Mouse (Mus musculus): Measurements from ENCODE around the gene Frmd3. TPM values are rescaled to one million over a fixed set of nuclear protein-coding genes. Genes with fewer than 3 reads are reported as not detected.

The Frmd3 gene
- polyA plus RNA-seq, 1 experiment = 0.31 TPM

GRCm38 (mm10) chr4:74230994-74231393 lies 217.8 kb downstream of the Frmd3 start:
- no peaks in the 10 kb centered on the region for H3K27me3 ChIP-seq (ENCODE audit: control insufficient read depth, insufficient read depth, low read length)
- H3K4me3 ChIP-seq (ENCODE audit: control insufficient read depth, low read depth, low read length) = no peak overlapping the region
- no peaks in the 10 kb centered on the region; the same call in none of the 2 replicates for H3K4me1 ChIP-seq (ENCODE audit: control insufficient read depth, insufficient read depth, low read length)
- TF ChIP-seq POLR2A (IDR thresholded peaks at IDR 0.05; ENCODE audit: control insufficient read depth, low read depth, low read length) (no peak), CTCF (IDR thresholded peaks at IDR 0.05; ENCODE audit: control insufficient read depth, insufficient read depth, insufficient replicate concordance, low read depth, low read length) (peak; percentile 54; the same call in 1 of the 2 replicates)
- no peaks in the 10 kb centered on the region for H3K36me3 ChIP-seq (ENCODE audit: control insufficient read depth, insufficient read depth, low read length)
- no peak overlapping the region for H3K27ac ChIP-seq (ENCODE audit: control insufficient read depth, insufficient read depth, low read depth, low read length)

GRCm38 (mm10) chr4:74231405-74231804 lies 218.2 kb downstream of the Frmd3 start:
- no peaks in the 10 kb centered on the region for H3K27me3 ChIP-seq (ENCODE audit: control insufficient read depth, insufficient read depth, low read length)
- TF ChIP-seq POLR2A (IDR thresholded peaks at IDR 0.05; ENCODE audit: control insufficient read depth, low read depth, low read length) = no peak
- TF ChIP-seq CTCF (IDR thresholded peaks at IDR 0.05; ENCODE audit: control insufficient read depth, insufficient read depth, insufficient replicate concordance, low read depth, low read length) = peak; percentile 49; the same call in 1 of the 2 replicates
- H3K27ac ChIP-seq (ENCODE audit: control insufficient read depth, insufficient read depth, low read depth, low read length) = no peak overlapping the region
- no peaks in the 10 kb centered on the region; the same call in none of the 2 replicates for H3K4me1 ChIP-seq (ENCODE audit: control insufficient read depth, insufficient read depth, low read length)
- no peaks in the 10 kb centered on the region for H3K36me3 ChIP-seq (ENCODE audit: control insufficient read depth, insufficient read depth, low read length)
- no peak overlapping the region for H3K4me3 ChIP-seq (ENCODE audit: control insufficient read depth, low read depth, low read length)

- TF ChIP-seq CTCF (IDR thresholded peaks at IDR 0.05; ENCODE audit: control insufficient read depth, insufficient read depth, insufficient replicate concordance, low read depth, low read length) = no peak
- TF ChIP-seq POLR2A (IDR thresholded peaks at IDR 0.05; ENCODE audit: control insufficient read depth, low read depth, low read length) = no peak
- no peaks in the 10 kb centered on the region for H3K36me3 ChIP-seq (ENCODE audit: control insufficient read depth, insufficient read depth, low read length)
- no peak overlapping the region for H3K4me3 ChIP-seq (ENCODE audit: control insufficient read depth, low read depth, low read length)
- no peaks in the 10 kb centered on the region for H3K4me1 ChIP-seq (ENCODE audit: control insufficient read depth, insufficient read depth, low read length)
- H3K27ac ChIP-seq (ENCODE audit: control insufficient read depth, insufficient read depth, low read depth, low read length) = no peak overlapping the region
- no peaks in the 10 kb centered on the region for H3K27me3 ChIP-seq (ENCODE audit: control insufficient read depth, insufficient read depth, low read length)
Measured at GRCm38 (mm10) chr4:74233534-74233933, 220.3 kb downstream of the Frmd3 start.

GRCm38 (mm10) chr4:74242176-74242575 lies 228.9 kb downstream of the Frmd3 start, which contains the start of gene Kdm4c:
Gene Kdm4c, plus strand, starts transcription at chr4:74242497.
- H3K27ac ChIP-seq (ENCODE audit: control insufficient read depth, insufficient read depth, low read depth, low read length) = no peak within 1 kb of the TSS
- no peaks in the 10 kb centered on the region for H3K27me3 ChIP-seq (ENCODE audit: control insufficient read depth, insufficient read depth, low read length)
- H3K36me3 ChIP-seq (ENCODE audit: control insufficient read depth, insufficient read depth, low read length) = no peaks in the 10 kb centered on the region
- TF ChIP-seq POLR2A (IDR thresholded peaks at IDR 0.05; ENCODE audit: control insufficient read depth, low read depth, low read length) = no peak
- TF ChIP-seq CTCF (IDR thresholded peaks at IDR 0.05; ENCODE audit: control insufficient read depth, insufficient read depth, insufficient replicate concordance, low read depth, low read length) = no peak
- no peaks in the 10 kb centered on the region for H3K4me1 ChIP-seq (ENCODE audit: control insufficient read depth, insufficient read depth, low read length)
- H3K4me3 ChIP-seq (ENCODE audit: control insufficient read depth, low read depth, low read length) = no peak within 1 kb of the TSS

Other genes with a start within 250 kb of the Frmd3 start
- 12.1 and 12.4 TPM in 2 replicates for gene Rasef, start 222.4 kb upstream of the Frmd3 start, polyA plus RNA-seq (2012; rRNA removed)
- not detected in 2 replicates for gene Gm11758, start 137.2 kb upstream of the Frmd3 start, polyA plus RNA-seq (2012; rRNA removed)
- gene Gm11757, start 122.3 kb upstream of the Frmd3 start, polyA plus RNA-seq (2012; rRNA removed) = not detected in 2 replicates
- gene Gm13871, start 107.5 kb upstream of the Frmd3 start, polyA plus RNA-seq (2012; rRNA removed) = not detected in 2 replicates
- not detected in 2 replicates for gene Gm11756, start 92.7 kb upstream of the Frmd3 start, polyA plus RNA-seq (2012; rRNA removed)
- gene 2310002L09Rik, start 62.6 kb upstream of the Frmd3 start, polyA plus RNA-seq (2012; rRNA removed) = not detected in 2 replicates
- gene Kdm4c, start 229.1 kb downstream of the Frmd3 start, polyA plus RNA-seq (2012; rRNA removed) = 0.91 and 1.9 TPM in 2 replicates

Data from testis, adult 2 months (tissue).